ENCODE assay signal across 10 mouse cellular contexts in genomic region chr1:55215185-55215813, GRCm38 (mm10). TPM values are rescaled to one million over a fixed set of nuclear protein-coding genes. Genes with fewer than 3 reads are reported as not detected.
A peak's percentile ranks its signal among the peaks of the same experiment; 100 is the strongest.
DNase-seq lines count a peak whose midpoint lies in the region; ATAC-seq and TF ChIP-seq lines count a peak whose summit lies in the region.
"Had no signal": no experiment of that assay in that cellular context is flagged by ENCODE, and none has a peak within 500 bp of the region (broad histone marks: within the 10 kb centered on the region; RNA-seq: fewer than 3 reads in every experiment).

No protein-coding gene starts in this region.

- H3K9ac ChIP-seq in liver, embryonic 12.5 days: no peak overlapping the region
- no peak overlapping the region for H3K9ac ChIP-seq in hindbrain, embryonic 12.5 days
- H3K9ac ChIP-seq: heart, embryonic 13.5 days; midbrain, embryonic 15.5 days had no signal

- no peak overlapping the region for H3K4me3 ChIP-seq in liver, embryonic 12.5 days
- H3K4me3 ChIP-seq in hindbrain, embryonic 12.5 days: no peak overlapping the region
- no peak overlapping the region for H3K4me3 ChIP-seq in layer of hippocampus, adult 2 months
- H3K4me3 ChIP-seq: heart, embryonic 13.5 days; midbrain, embryonic 15.5 days had no signal

- no peaks in the 10 kb centered on the region for H3K27me3 ChIP-seq in liver, embryonic 12.5 days (replicated peaks)
- H3K27me3 ChIP-seq in hindbrain, embryonic 12.5 days: no peaks in the 10 kb centered on the region
- H3K27me3 ChIP-seq: heart, embryonic 13.5 days; midbrain, embryonic 15.5 days had no signal

- WGBS in liver, embryonic 12.5 days (ENCODE audit: insufficient replicate concordance): 47% methylated on average over 11 of the region's 11 CpGs
- WGBS in hindbrain, embryonic 12.5 days: 79% methylated on average over 11 of the region's 11 CpGs

- TF ChIP-seq CTCF in layer of hippocampus, adult 2 months (conservative IDR thresholded peaks at IDR 0.05): no peak

- no peak overlapping the region for H3K27ac ChIP-seq in liver, embryonic 12.5 days
- no peak overlapping the region for H3K27ac ChIP-seq in hindbrain, embryonic 12.5 days
- no peak overlapping the region for H3K27ac ChIP-seq in layer of hippocampus, adult 2 months
- H3K27ac ChIP-seq: heart, embryonic 13.5 days; midbrain, embryonic 15.5 days had no signal

- no peak overlapping the region for H3K4me2 ChIP-seq in liver, embryonic 12.5 days
- no peak overlapping the region for H3K4me2 ChIP-seq in hindbrain, embryonic 12.5 days (replicated peaks)
- H3K4me2 ChIP-seq: heart, embryonic 13.5 days; midbrain, embryonic 15.5 days had no signal

- H3K4me1 ChIP-seq in liver, embryonic 12.5 days: peaks cover 4% of the 10 kb centered on the region; the same call in 1 of the 2 replicates
- H3K4me1 ChIP-seq in hindbrain, embryonic 12.5 days: no peaks in the 10 kb centered on the region
- H3K4me1 ChIP-seq: midbrain, embryonic 15.5 days had no signal

- no peak for ATAC-seq in liver, embryonic 12.5 days
- peak; percentile 99 for ATAC-seq in inflammation-experienced regulatory T-cells, adult 6 months
- ATAC-seq in megakaryocyte, adult 5-6 weeks (ENCODE audit: poor library complexity, severe bottlenecking): peak; percentile 99
- ATAC-seq in hindbrain, embryonic 12.5 days (ENCODE audit: low FRiP score): no peak
- ATAC-seq: midbrain, embryonic 15.5 days had no signal

- H3K9me3 ChIP-seq in liver, embryonic 12.5 days (replicated peaks): no peaks in the 10 kb centered on the region
- H3K9me3 ChIP-seq in hindbrain, embryonic 12.5 days (replicated peaks): no peaks in the 10 kb centered on the region
- H3K9me3 ChIP-seq: heart, embryonic 13.5 days; midbrain, embryonic 15.5 days had no signal

- peak; percentile 19 for DNase-seq in liver
- no peak for DNase-seq in layer of hippocampus, postnatal 14 days (ENCODE audit: low spot score in 2 of 2)
- DNase-seq in urinary bladder, postnatal 4 days (ENCODE audit: low spot score in 2 of 2): no peak
- DNase-seq in layer of hippocampus, adult 2 months (ENCODE audit: low spot score in 2 of 2): no peak

- no peaks in the 10 kb centered on the region for H3K36me3 ChIP-seq in liver, embryonic 12.5 days
- no peaks in the 10 kb centered on the region for H3K36me3 ChIP-seq in hindbrain, embryonic 12.5 days
- H3K36me3 ChIP-seq: midbrain, embryonic 15.5 days had no signal

RNA-seq across cellular contexts. Expression of gene Rftn2, which starts 11.3 kb away (rescaled TPM):
- polyA plus RNA-seq in liver, embryonic 12.5 days (2016; fragmentation: Nextera tagmentation; extraction: Ambion mirVana): 1.2 TPM in 2 replicates
- 1 to 10 TPM; 1.4 to 4.8 (median 3.6) TPM for polyA plus RNA-seq in inflammation-experienced regulatory T-cells, adult 6 months (2017; shearing (Covaris generic))
- 0.73 and 2.2 TPM in 2 replicates for total RNA-seq in megakaryocyte, adult 5-6 weeks (2015)
- 1.7 and 2.5 TPM in 2 replicates for total RNA-seq in megakaryocyte, adult 5-6 weeks (2017)
- 10 to 100 TPM; 29.6 to 31.8 TPM for total RNA-seq in layer of hippocampus, postnatal 14 days (2021)
- 13.0 and 13.6 TPM in 2 replicates for polyA plus RNA-seq in hindbrain, embryonic 12.5 days (2016; fragmentation: Nextera tagmentation; extraction: Ambion mirVana)
- total RNA-seq in layer of hippocampus, adult 2 months (2021): 10 to 100 TPM; 32.2 to 35.8 TPM

RNA-seq across cellular contexts. Expression of gene Mars2, which starts 21.7 kb away (rescaled TPM):
- polyA plus RNA-seq in liver, embryonic 12.5 days (2016; fragmentation: Nextera tagmentation; extraction: Ambion mirVana): 4.2 TPM in 2 replicates
- 1 to 10 TPM; 2.1 to 3.5 (median 3.1) TPM for polyA plus RNA-seq in inflammation-experienced regulatory T-cells, adult 6 months (2017; shearing (Covaris generic))
- total RNA-seq in megakaryocyte, adult 5-6 weeks (2015): 2.7 and 3.9 TPM in 2 replicates
- 3.7 and 4.1 TPM in 2 replicates for total RNA-seq in megakaryocyte, adult 5-6 weeks (2017)
- total RNA-seq in layer of hippocampus, postnatal 14 days (2021): 10 to 100 TPM; 10.6 TPM
- polyA plus RNA-seq in hindbrain, embryonic 12.5 days (2016; fragmentation: Nextera tagmentation; extraction: Ambion mirVana): 3.2 and 3.6 TPM in 2 replicates
- 1 to 10 TPM; 8.8 to 9.5 TPM for total RNA-seq in layer of hippocampus, adult 2 months (2021)

Comparison
In these comparisons a context has a peak if more than half of its experiments do, and no peak if none do; other contexts are left out.
1. ATAC-seq: peak in inflammation-experienced regulatory T-cells, adult 6 months (single experiment) and megakaryocyte, adult 5-6 weeks (single experiment); none in liver, embryonic 12.5 days (single experiment) and hindbrain, embryonic 12.5 days (single experiment).
2. RNA of gene Rftn2, which starts 11.3 kb away (total RNA-seq): 32.2 to 35.8 TPM in layer of hippocampus, adult 2 months and 29.6 to 31.8 TPM in layer of hippocampus, postnatal 14 days; 0.73 to 2.5 TPM in megakaryocyte, adult 5-6 weeks; every median in the first group is over 4 times any median in the second.